Mouse (Mus musculus) bone marrow, adult 2 months (tissue): ENCODE results near the gene Tspan10.

ENCODE experiments used
- CTCF ChIP-seq: fragments of 200-500 bp; IDR thresholded peaks from 2 replicates; pipeline ENCODE4 v1.5.1; 2011; ENCODE audit warnings: low read length, control low read depth; ENCODE audit not compliant: control insufficient read depth, insufficient read depth
- POLR2A ChIP-seq: fragments of 200-500 bp; IDR thresholded peaks from 2 replicates; pipeline ENCODE4 v1.6.1; 2011; ENCODE audit warnings: low read depth, mild to moderate bottlenecking, control low read depth, low read length, borderline replicate concordance; ENCODE audit not compliant: control insufficient read depth

DNA sequence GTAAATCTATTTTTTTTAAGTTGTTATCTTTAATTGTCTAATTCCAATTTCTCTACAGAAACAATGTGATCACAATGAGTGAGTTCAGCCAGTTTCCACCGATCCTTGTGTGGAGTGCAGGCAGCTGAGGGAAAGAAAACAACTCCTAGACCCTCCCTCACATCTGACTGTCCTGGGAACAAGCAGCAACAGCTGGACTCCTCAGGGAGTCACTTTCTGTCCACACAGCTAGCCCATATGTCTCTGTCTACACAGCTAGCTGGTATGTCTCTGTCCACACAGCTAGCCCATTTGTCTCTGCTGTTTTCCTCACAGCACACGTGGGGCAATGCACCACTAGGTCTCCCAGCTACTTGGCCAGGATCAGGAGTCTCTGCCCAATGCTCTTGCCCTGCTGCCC, 44.8 kb upstream of the Tspan10 start:
- TF ChIP-seq CTCF (no peak), POLR2A (no peak)
